Mouse (Mus musculus): ENCODE results near the gene Slc35g3.

DNA sequence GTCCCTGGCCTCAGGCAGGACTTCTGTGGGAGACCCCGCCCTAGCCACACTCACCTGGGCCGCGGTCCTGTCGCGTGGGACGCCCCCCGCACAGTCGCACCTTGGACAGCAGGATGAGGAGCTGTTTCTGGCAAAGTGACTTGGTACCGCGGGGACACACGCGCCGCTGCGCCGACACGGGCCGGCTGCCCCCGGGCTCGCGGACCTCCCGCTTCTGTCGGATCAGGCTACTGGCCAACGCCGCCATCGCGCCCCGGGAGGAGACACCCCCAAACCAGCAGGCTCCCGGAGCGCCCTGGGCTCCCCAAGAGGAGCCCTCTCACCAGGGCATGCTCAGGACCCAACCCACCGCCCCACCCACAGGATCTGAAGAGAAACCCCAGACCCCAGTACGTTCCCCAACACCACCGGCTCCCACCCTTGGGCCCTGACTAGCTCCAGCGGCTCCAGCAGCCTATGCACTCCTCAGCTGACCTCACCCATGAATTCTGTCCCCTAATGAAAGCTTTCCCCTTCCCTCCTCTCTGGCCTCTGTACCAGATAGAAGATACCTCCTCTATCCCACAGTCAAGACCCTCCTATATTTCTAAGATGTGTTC lies 39.7 kb upstream of the Slc35g3 start, which contains the start of gene Fgf11:
- TF ChIP-seq CTCF (IDR thresholded peaks at IDR 0.05; ENCODE audit: low read depth), result no peak
- TF ChIP-seq EP300 (IDR thresholded peaks at IDR 0.05; ENCODE audit: low read depth), result no peak

All from liver, postnatal 0 days (tissue).